Mouse (Mus musculus): Measurements from ENCODE around the gene Arntl2.
"Not testable (repeated sequence)": the region's sequence is repeated elsewhere in the genome, so short reads cannot be mapped to it uniquely, and the experiment has no call there.

Gene Arntl2

GRCm38 (mm10) chr6:146851916-146852315 is 56.1 kb downstream of the Arntl2 start:
- DNase-seq, result no peak

DNA sequence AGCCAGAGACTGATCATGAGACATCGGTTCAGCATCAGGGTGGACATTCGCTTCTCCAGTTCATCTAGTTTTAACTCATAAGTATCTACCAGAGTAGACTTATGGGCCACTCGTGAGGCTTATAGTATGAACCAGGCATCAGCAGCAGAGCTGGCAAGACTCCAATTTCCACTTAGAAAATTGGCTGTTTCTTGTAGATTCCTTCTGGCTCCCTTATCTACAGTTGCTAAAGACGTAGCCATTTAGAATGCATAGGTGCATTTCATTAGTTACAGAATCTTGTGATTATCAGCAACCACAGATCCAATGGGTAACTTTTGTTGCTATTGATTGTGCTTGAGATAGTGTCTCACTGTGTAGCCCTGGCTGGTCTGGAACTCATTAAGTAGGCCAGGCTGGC is 56.9 kb downstream of the Arntl2 start:
- no peak for DNase-seq

- DNase-seq, result no peak
Observed at GRCm38 (mm10) chr6:146855185-146855584, 59.3 kb downstream of the Arntl2 start.

GRCm38 (mm10) chr6:146857386-146857785 is 61.5 kb downstream of the Arntl2 start:
- no peak for DNase-seq

- no peak for DNase-seq
Observed at GRCm38 (mm10) chr6:146863154-146863553, 67.3 kb downstream of the Arntl2 start.

GRCm38 (mm10) chr6:146864370-146864769 is 68.5 kb downstream of the Arntl2 start:
- not testable (repeated sequence) for DNase-seq

GRCm38 (mm10) chr6:146865701-146866100 is 69.8 kb downstream of the Arntl2 start:
- no peak for DNase-seq

- no peak for DNase-seq
Observed at GRCm38 (mm10) chr6:146871975-146872374, 76.1 kb downstream of the Arntl2 start.

DNA sequence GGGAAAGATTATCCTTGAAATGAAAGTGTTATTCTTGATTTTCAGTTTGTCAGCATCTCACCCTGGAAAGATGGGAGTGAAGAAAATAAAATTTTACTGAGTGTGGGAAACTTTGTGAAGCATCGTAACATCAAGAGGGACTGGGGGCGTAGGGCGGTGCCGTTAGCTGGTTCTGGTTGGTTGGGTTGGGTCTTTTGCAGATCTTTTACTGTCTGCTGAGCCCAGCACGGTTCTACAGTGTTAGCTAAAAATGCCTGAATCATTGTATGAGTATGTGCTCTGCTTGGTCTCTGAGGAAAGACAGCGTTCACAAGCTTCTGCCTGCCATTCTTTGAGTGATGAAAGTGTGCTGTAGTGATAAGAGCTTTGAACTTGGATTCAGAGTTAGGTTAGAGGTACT is 78.6 kb downstream of the Arntl2 start:
- no peak for DNase-seq

DNA sequence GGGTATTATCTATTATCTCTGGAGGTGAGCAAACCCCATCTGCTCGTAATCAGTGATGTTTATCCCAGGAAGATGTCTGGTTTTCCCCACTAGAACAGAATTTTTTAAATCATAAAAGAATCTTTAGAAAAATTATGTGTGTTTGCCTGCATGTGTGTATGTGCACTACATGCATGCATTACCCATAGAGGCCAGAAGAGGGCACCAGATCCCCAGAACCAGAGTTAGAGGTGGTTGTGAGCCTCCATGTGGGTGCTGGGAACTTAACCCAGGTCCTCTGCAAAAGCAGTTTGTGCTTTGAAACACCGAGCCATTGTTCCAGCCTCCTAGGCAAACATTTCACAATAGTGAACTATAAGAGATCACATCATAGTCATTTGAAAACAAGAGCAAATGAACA is 81.0 kb downstream of the Arntl2 start:
- DNase-seq, result no peak

- DNase-seq, result no peak
Observed at GRCm38 (mm10) chr6:146877425-146878045, 81.7 kb downstream of the Arntl2 start.

DNA sequence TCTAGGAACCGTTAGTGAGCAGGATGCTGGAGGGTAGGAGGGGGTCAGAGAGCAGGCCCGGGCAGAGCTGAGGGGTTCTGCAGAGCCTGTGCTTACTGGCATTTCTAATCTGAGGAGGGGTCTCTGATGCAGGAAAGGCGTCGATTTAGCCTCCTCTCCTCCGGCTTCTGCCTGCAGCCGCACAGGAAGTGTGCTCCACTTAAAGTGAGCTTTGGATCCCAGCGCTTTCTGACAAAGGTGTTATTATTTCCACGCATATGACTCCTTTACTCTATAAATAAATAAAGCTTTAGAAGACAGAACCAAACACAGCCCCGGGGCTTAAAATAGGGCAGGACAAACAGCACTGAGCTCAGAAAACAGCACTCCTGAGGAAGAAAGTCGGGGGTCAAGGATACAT is 83.1 kb downstream of the Arntl2 start:
- DNase-seq, result no peak

DNA sequence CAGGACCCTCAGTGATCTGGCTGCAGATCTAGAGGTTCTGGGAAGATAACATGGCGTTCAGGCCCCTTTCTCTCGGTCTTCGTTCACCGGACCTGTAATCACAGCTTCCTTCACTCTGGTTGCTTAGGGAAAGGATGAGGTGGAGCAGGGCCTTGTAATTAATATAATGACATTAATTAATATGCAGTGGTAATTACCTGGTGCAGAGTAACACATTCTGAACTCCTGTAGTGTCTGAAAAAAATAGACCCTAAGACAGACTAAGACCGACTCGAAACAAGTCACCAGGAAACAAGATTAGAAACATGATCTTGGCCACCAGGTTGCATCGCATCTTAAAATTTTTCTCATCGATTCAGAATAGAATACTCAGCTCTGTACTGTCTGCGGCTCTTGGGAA is 84.0 kb downstream of the Arntl2 start:
- DNase-seq, result no peak

DNA sequence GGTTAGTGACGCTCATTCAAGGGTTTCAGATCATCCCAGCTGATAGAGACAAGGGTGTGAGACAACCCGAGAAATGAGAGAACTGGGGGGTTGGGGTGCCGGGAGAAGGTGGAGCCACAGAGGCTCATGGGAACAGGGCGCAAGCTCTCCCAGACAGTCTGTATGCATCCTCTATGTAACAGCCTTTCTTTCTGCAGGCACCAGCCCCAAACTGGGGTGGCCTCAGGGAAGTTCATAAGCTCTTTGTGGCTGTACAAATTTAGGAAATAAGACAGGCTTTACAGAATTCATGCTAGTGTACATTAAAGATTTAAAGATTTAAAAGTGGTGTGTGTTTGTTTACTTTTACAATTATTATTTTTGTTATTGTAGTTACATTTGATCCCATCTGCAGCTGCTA is 84.4 kb downstream of the Arntl2 start:
- no peak for DNase-seq

- no peak for DNase-seq
Observed at GRCm38 (mm10) chr6:146881896-146882770, 86.3 kb downstream of the Arntl2 start.
